Mouse (Mus musculus) megakaryocyte, embryonic 14.5 days (primary cell): ENCODE data around the gene Gm11027. TPM values are rescaled to one million over a fixed set of nuclear protein-coding genes. Genes with fewer than 3 reads are reported as not detected.

Experiments
- H3K27me3 ChIP-seq: replicated peaks from 2 replicates; pipeline ENCODE3; 2012; ENCODE audit warnings: inconsistent platforms
- H3K36me3 ChIP-seq: replicated peaks from 2 replicates; pipeline ENCODE3; 2012; ENCODE audit warnings: low read length, inconsistent platforms, mixed read lengths
- H3K4me1 ChIP-seq: 2 replicates; pipeline ENCODE4 v1.6.1; 2012; ENCODE audit warnings: inconsistent platforms
- H3K4me3 ChIP-seq: replicated peaks from 2 replicates; pipeline ENCODE3; 2012; ENCODE audit warnings: moderate library complexity, mild to moderate bottlenecking, inconsistent platforms
- H3K9me3 ChIP-seq: 2 replicates; pipeline ENCODE4 v1.6.1; 2012; ENCODE audit warnings: inconsistent platforms
- FLI1 ChIP-seq: IDR thresholded peaks from 2 replicates; pipeline ENCODE4 v1.6.1; 2012; ENCODE audit warnings: low read length, inconsistent platforms, mixed read lengths
- GATA1 ChIP-seq: IDR thresholded peaks from 3 replicates; pipeline ENCODE4 v1.6.1; 2012; ENCODE audit warnings: mixed read lengths, low read length, inconsistent platforms, borderline replicate concordance
- polyA plus RNA-seq: library from polyadenylated mRNA; stranded (reverse); fragments of >175 nt; gene quantifications from 2 replicates; pipeline ENCODE4 v1.2.3, GENCODE M21; 2012; ENCODE audit warnings: low replicate concordance; ENCODE audit not compliant: insufficient read depth

Gm11027 gene
- polyA plus RNA-seq, 1 experiment, result not detected

DNA sequence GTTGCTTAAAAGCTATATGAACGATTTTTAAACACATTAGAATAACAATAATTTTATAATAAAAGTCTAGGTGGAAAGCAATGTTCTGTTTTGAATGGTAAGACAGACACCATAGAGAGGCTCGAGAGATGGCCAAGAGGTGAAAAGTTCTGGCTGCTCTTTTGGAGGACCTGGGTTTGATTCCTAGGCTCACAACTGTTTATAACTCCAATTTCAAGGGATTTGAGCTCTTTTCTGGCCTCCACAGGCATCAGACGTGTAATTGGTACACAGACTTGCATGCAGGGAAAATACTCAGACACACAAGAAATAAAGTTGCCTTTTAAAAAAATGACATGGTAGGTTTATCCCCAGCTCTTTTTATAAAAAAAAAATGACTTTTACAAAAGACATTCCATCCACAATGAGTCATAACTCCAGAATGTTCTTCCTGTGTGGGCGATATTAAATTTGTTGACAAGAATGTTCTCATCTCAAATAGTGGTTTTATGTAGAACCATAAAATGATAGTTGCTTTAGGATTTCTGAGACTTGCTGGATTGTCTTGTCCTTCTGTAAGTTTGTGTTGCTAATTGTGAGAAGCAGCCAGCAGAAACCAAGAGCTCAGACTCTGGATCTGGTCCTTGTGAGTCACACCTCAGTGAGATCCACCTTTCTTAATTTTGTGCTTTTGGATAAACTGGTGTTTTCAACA, 18.6 kb downstream of the Gm11027 start:
- Histone ChIP-seq H3K27me3 (no peaks in the 10 kb centered on the region), H3K4me1 (peaks cover 37% of the 10 kb centered on the region; the same call in 1 of the 2 replicates), H3K4me3 (no peak overlapping the region), H3K9me3 (no peaks in the 10 kb centered on the region), H3K36me3 (peaks cover 9% of the 10 kb centered on the region)
- no peak for TF ChIP-seq GATA1
- TF ChIP-seq FLI1, result no peak

DNA sequence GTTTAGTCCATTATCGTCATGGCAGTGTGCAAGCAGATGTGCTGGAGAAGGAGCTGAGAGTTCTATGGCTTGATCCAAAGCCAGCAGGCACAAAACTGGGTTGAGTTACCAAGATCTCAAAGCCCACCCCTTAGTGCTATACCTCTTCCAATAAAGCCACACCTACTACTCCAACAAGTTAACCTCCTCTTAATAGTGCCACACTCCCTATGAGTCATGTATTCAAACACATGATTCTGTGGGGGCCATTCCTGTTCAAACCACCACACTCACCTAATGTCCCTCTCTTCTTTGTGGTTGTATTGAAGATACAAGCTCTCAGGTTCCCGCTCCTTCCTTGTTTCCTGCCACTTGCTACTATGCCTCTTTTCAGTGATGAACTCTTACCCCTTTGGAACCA, 24.7 kb downstream of the Gm11027 start:
- peaks cover 25% of the 10 kb centered on the region for H3K36me3 ChIP-seq
- H3K4me1 ChIP-seq, result peaks cover 9% of the 10 kb centered on the region; the same call in 1 of the 2 replicates
- TF ChIP-seq FLI1 (no peak), GATA1 (no peak)
- no peak overlapping the region for H3K4me3 ChIP-seq
- H3K27me3 ChIP-seq, result no peaks in the 10 kb centered on the region
- H3K9me3 ChIP-seq, result peaks cover 5% of the 10 kb centered on the region; the same call in 1 of the 2 replicates

DNA sequence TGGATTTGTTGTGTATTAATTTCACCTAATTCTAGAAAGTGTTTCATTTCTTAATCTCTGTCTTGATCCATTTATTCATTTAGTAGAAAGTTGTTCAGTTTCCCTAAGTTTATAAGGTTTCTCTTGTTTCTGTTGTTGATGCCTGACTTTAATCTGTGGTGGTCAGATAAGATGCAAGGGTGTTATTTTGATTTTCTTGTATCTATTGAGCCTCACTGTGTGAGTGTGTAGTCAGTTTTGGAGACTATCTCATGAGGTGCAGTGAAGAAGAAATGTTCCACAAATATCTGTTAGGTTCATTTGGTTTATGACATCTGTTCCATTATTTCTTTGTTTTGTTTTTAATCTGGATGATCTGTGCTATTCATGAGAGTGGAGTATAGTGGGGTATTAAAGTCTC, 27.0 kb downstream of the Gm11027 start:
- Histone ChIP-seq H3K4me1 (peaks cover 13% of the 10 kb centered on the region; the same call in 1 of the 2 replicates), H3K9me3 (peaks cover 5% of the 10 kb centered on the region; the same call in 1 of the 2 replicates), H3K27me3 (no peaks in the 10 kb centered on the region), H3K36me3 (peaks cover 22% of the 10 kb centered on the region), H3K4me3 (no peak overlapping the region)
- TF ChIP-seq GATA1 (no peak), FLI1 (no peak)

DNA sequence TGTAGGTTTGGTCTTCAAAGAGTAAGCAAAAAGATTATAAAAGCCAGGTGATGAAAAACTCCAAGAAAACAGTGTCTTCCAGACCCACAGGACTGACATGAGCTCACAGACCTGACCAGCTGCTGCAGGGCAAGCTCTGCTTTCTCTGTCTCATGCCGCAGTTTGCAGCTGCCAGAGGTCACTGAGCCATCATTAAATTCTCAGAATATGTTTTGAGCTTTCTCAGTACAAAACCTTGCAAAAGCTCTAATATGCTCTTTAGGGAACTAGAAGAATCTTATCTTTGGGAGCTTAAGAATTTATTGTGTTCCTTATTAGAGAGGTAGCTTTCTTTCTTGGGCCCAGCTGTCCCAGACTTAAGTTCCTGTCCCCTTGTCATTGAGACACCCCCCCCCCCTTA, 30.9 kb downstream of the Gm11027 start:
- TF ChIP-seq GATA1 (no peak), FLI1 (no peak)
- H3K9me3 ChIP-seq, result no peaks in the 10 kb centered on the region
- no peaks in the 10 kb centered on the region for H3K36me3 ChIP-seq
- H3K4me1 ChIP-seq, result peaks cover 25% of the 10 kb centered on the region
- H3K4me3 ChIP-seq, result no peak overlapping the region
- H3K27me3 ChIP-seq, result no peaks in the 10 kb centered on the region

DNA sequence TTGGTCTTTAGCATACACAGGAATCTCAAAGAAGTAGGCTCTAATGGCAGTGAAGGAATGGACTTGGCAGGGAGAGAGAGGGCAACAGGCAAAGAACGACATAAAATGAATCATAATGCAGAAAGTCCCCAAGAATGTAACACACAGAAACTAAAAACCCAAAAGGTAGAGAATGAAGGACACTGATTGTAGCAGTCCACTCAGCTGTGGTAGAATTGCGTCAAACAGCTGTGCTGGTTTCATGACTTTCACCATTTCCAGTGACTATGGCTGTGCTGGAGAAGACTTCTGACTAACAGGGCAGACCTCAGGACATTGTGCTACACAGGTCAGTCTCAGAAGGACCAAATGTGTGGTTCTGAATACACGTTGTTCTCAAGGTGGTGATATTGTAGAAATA, 32.7 kb downstream of the Gm11027 start:
- no peaks in the 10 kb centered on the region for H3K36me3 ChIP-seq
- no peak overlapping the region for H3K4me3 ChIP-seq
- H3K4me1 ChIP-seq, result peaks cover 25% of the 10 kb centered on the region
- H3K27me3 ChIP-seq, result no peaks in the 10 kb centered on the region
- no peaks in the 10 kb centered on the region for H3K9me3 ChIP-seq
- TF ChIP-seq GATA1 (no peak), FLI1 (no peak)

DNA sequence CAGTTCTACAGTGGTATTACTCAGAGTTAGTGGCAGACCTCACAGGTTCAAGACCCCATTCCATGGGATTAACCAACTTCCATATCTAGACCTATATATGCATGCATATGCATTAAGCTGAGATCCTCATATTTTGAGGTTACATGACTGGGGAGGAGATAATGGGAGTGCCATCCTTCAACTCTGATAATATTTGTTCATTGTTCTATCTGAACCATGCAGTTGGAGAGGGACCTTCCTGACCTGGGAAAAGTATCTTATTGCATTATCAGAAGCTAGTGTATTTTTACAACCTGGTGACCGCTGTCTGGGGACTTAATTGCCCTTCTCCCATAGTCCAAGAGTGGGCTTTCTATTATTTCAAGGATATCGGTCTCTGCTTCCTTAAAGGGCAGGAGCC, 33.4 kb downstream of the Gm11027 start:
- Histone ChIP-seq H3K4me1 (peaks cover 28% of the 10 kb centered on the region), H3K9me3 (no peaks in the 10 kb centered on the region), H3K4me3 (no peak overlapping the region), H3K36me3 (no peaks in the 10 kb centered on the region), H3K27me3 (no peaks in the 10 kb centered on the region)
- TF ChIP-seq FLI1 (no peak), GATA1 (no peak)

DNA sequence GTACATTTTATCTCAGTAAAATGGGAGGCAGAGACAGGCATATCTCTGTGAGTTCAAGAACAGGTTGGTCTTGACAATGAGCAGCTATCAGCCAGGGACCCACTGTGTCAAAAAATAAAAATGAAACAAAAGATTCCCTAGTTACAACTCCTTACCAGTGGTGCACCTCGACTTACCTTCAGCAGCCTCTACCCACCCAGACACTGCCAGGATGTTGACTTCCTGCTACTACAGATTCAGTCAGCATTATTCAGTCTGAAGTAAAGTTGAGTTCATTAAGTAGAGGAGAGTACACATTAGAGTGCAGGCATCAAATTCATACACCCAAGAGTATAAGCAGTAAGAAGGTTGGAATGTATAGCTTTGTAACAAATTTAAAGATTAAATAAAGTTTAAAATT, 38.6 kb downstream of the Gm11027 start:
- peaks cover 43% of the 10 kb centered on the region for H3K4me1 ChIP-seq
- H3K27me3 ChIP-seq, result no peaks in the 10 kb centered on the region
- TF ChIP-seq FLI1 (no peak), GATA1 (no peak)
- no peak overlapping the region for H3K4me3 ChIP-seq
- H3K36me3 ChIP-seq, result peaks cover 3% of the 10 kb centered on the region
- H3K9me3 ChIP-seq, result no peaks in the 10 kb centered on the region

DNA sequence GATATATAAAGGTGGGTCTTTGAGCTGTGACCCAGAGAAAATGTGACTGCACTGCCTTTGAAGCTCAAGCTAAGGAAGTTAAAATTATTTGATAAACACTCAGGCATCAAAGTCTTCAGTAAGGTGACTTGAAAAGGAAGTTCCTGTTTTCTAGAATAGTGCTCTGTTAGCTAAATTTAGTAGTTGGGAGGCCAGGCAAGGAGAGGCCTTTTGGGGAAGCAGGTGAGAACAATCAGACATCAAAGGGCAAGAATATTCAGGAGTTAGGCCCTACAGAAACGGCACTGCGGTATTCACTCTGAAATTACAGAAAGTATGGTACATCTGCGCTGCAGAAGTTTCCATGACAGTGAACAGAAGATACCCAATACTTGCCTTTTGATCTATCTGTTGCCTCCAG, 40.3 kb downstream of the Gm11027 start:
- Histone ChIP-seq H3K9me3 (no peaks in the 10 kb centered on the region), H3K36me3 (peaks cover 13% of the 10 kb centered on the region), H3K4me3 (no peak overlapping the region), H3K27me3 (no peaks in the 10 kb centered on the region), H3K4me1 (peaks cover 40% of the 10 kb centered on the region)
- TF ChIP-seq FLI1, result no peak
- TF ChIP-seq GATA1, result no peak

DNA sequence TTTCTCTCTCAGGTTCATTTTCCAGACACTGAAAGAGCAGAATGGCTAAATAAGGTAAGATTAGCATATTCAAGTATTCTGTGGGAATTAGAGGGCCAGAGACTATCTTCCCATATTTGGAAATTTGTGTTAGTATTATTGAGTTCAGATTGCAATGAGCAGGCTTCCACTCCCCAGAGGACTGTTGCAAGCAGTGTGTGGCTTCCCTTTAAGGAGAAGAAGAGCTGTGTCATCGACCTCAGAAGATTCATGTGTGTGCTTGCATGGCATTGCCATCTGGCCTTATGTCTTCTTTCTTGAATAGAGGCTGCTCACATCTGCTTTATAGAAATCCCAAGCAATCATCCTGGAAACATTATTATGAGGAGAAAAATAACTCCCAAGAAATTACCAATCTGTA, 42.6 kb downstream of the Gm11027 start:
- peaks cover 33% of the 10 kb centered on the region for H3K36me3 ChIP-seq
- no peak overlapping the region for H3K4me3 ChIP-seq
- H3K4me1 ChIP-seq, result peaks cover 40% of the 10 kb centered on the region
- H3K9me3 ChIP-seq, result no peaks in the 10 kb centered on the region
- no peaks in the 10 kb centered on the region for H3K27me3 ChIP-seq
- TF ChIP-seq FLI1 (no peak), GATA1 (no peak)

Other genes with a start within 250 kb of the Gm11027 start
- gene Zfp386, start 227.7 kb upstream of the Gm11027 start, polyA plus RNA-seq, result 0.65 TPM in 1 of 2 replicates, not detected in the other
- gene Vipr2, start 197.7 kb upstream of the Gm11027 start, polyA plus RNA-seq, result 0.47 TPM in 1 of 2 replicates, not detected in the other
- gene Wdr60, start 12.4 kb upstream of the Gm11027 start, polyA plus RNA-seq, result 2.0 TPM in 1 of 2 replicates, not detected in the other
- gene Esyt2, start 5.8 kb downstream of the Gm11027 start, polyA plus RNA-seq, result 3.8 and 4.3 TPM in 2 replicates
- 0.40 TPM in 1 of 2 replicates, not detected in the other for gene Ncapg2, start 130.0 kb downstream of the Gm11027 start, polyA plus RNA-seq
- gene Ptprn2, start 210.3 kb downstream of the Gm11027 start, polyA plus RNA-seq, result not detected in 2 replicates